Mouse (Mus musculus) C2C12 (cell line): Measurements from ENCODE around the gene Prmt3. TPM values are rescaled to one million over a fixed set of nuclear protein-coding genes. Genes with fewer than 3 reads are reported as not detected.

ENCODE experiments used
- H3K27me3 ChIP-seq: one replicate; pipeline ENCODE4 v1.6.1; 2011; ENCODE audit not compliant: control insufficient read depth, insufficient read depth, insufficient read length
- H3K36me3 ChIP-seq: one replicate; pipeline ENCODE4 v1.6.1; 2011; ENCODE audit not compliant: control insufficient read depth, insufficient read depth
- H3K4me3 ChIP-seq: one replicate; pipeline ENCODE4 v1.5.1; 2011; ENCODE audit warnings: mild to moderate bottlenecking, control low read depth; ENCODE audit not compliant: poor library complexity, insufficient read depth, severe bottlenecking
- H3K79me2 ChIP-seq: one replicate; pipeline ENCODE4 v1.6.1; 2011; ENCODE audit not compliant: control insufficient read depth, insufficient read depth
- H3K79me3 ChIP-seq: one replicate; pipeline ENCODE4 v1.6.1; 2011; ENCODE audit warnings: low read depth, control low read depth
- H3ac ChIP-seq: one replicate; pipeline ENCODE3; 2011; ENCODE audit warnings: low read depth; ENCODE audit not compliant: control insufficient read depth, insufficient read length
- CEBPB ChIP-seq: IDR thresholded peaks from one replicate; pipeline ENCODE4 v1.6.1; 2011; ENCODE audit warnings: low read depth, mild to moderate bottlenecking, control low read depth, moderate library complexity
- CTCF ChIP-seq: IDR thresholded peaks from one replicate; pipeline ENCODE4 v1.5.1; 2011; ENCODE audit not compliant: control insufficient read depth, insufficient read depth, insufficient read length
- FOSL1 ChIP-seq: IDR thresholded peaks from one replicate; pipeline ENCODE4 v1.8.0; 2011; ENCODE audit warnings: mild to moderate bottlenecking, low read length; ENCODE audit not compliant: poor library complexity, insufficient read depth, severe bottlenecking
- MAX ChIP-seq: IDR thresholded peaks from one replicate; pipeline ENCODE4 v1.6.1; 2011; ENCODE audit warnings: mild to moderate bottlenecking, control low read depth
- MYOD1 ChIP-seq: IDR thresholded peaks from one replicate; pipeline ENCODE4 v1.6.1; 2011; ENCODE audit warnings: low read depth; ENCODE audit not compliant: control insufficient read depth, insufficient read length
- MYOG ChIP-seq: IDR thresholded peaks from one replicate; pipeline ENCODE4 v1.6.1; 2011; ENCODE audit not compliant: control insufficient read depth, insufficient read length; ENCODE audit errors: extremely low read depth
- USF1 ChIP-seq: IDR thresholded peaks from one replicate; pipeline ENCODE4 v1.6.1; 2011; ENCODE audit warnings: low read depth, mild to moderate bottlenecking, control low read depth, moderate library complexity
- long read RNA-seq, 2 experiments: library from polyadenylated mRNA; unstranded; transcript quantifications; one replicate each; pipeline ENCODE4 v2.0.0; 2019 to 2020
- polyA plus RNA-seq: library from polyadenylated mRNA; unstranded; fragments of >200 nt; fragmentation: generic; extraction: Trizol; gene quantifications from one replicate; pipeline ENCODE4 v1.2.1, GENCODE M21; 2012; ENCODE audit warnings: missing spikeins

Gene Prmt3
- 29.3 TPM for polyA plus RNA-seq
- long read RNA-seq, experiment 1, transcript Prmt3-201 (16 exons, 2,507 nt) = major isoform, 38 of 47 reads
- long read RNA-seq, experiment 1, partial matches to known transcripts = 1 of 47 reads
- long read RNA-seq, experiment 1, other reads (novel, unspliced or antisense) = 8 of 47 reads
- long read RNA-seq, experiment 2, transcript Prmt3-201 (16 exons, 2,507 nt) = major isoform, 456 of 545 reads
- long read RNA-seq, experiment 2, partial matches to known transcripts = 10 of 545 reads
- long read RNA-seq, experiment 2, other reads (novel, unspliced or antisense) = 79 of 545 reads

- Histone ChIP-seq H3ac (peak within 1 kb of the TSS; percentile 99), H3K79me2 (peaks cover 16% of the 10 kb centered on the region), H3K36me3 (peaks cover 23% of the 10 kb centered on the region), H3K27me3 (no peaks in the 10 kb centered on the region), H3K79me3 (peaks cover 8% of the 10 kb centered on the region), H3K4me3 (peak within 1 kb of the TSS; percentile 44)
- TF ChIP-seq CEBPB = peak; percentile 98
- peak; percentile 93 for TF ChIP-seq USF1
- TF ChIP-seq MAX = peak; percentile 94
- TF ChIP-seq CTCF = peak; percentile 82
- no peak for TF ChIP-seq FOSL1
- no peak for TF ChIP-seq MYOD1
- no peak for TF ChIP-seq MYOG
Observed at GRCm38 (mm10) chr7:49778114-49778901, at the start of gene Prmt3. Prmt3 (plus strand) TSS chr7:49778346.

GRCm38 (mm10) chr7:49734342-49734741, 43.8 kb upstream of the Prmt3 start:
- TF ChIP-seq MYOD1 (no peak), MYOG (no peak), MAX (no peak), CEBPB (no peak), USF1 (no peak), CTCF (no peak), FOSL1 (no peak)
- peaks cover 12% of the 10 kb centered on the region for H3K27me3 ChIP-seq
- no peak overlapping the region for H3K4me3 ChIP-seq
- no peak overlapping the region for H3ac ChIP-seq
- H3K79me3 ChIP-seq = no peaks in the 10 kb centered on the region
- H3K36me3 ChIP-seq = no peaks in the 10 kb centered on the region
- H3K79me2 ChIP-seq = no peaks in the 10 kb centered on the region

- no peak overlapping the region for H3K4me3 ChIP-seq
- H3K79me3 ChIP-seq = no peaks in the 10 kb centered on the region
- TF ChIP-seq USF1 (no peak), MYOD1 (no peak), MAX (no peak), CTCF (no peak), FOSL1 (no peak), MYOG (no peak), CEBPB (no peak)
- H3K79me2 ChIP-seq = no peaks in the 10 kb centered on the region
- H3K27me3 ChIP-seq = no peaks in the 10 kb centered on the region
- no peak overlapping the region for H3ac ChIP-seq
- no peaks in the 10 kb centered on the region for H3K36me3 ChIP-seq
Observed at GRCm38 (mm10) chr7:49739448-49739847, 38.7 kb upstream of the Prmt3 start.

GRCm38 (mm10) chr7:49741474-49741873, 36.7 kb upstream of the Prmt3 start:
- no peaks in the 10 kb centered on the region for H3K36me3 ChIP-seq
- no peak for TF ChIP-seq FOSL1
- no peak for TF ChIP-seq USF1
- no peak for TF ChIP-seq MYOG
- TF ChIP-seq CTCF = no peak
- H3K27me3 ChIP-seq = no peaks in the 10 kb centered on the region

GRCm38 (mm10) chr7:49741923-49742322, 36.2 kb upstream of the Prmt3 start:
- H3K79me3 ChIP-seq = no peaks in the 10 kb centered on the region
- no peak overlapping the region for H3K4me3 ChIP-seq
- H3K36me3 ChIP-seq = no peaks in the 10 kb centered on the region
- H3K79me2 ChIP-seq = no peaks in the 10 kb centered on the region
- H3K27me3 ChIP-seq = no peaks in the 10 kb centered on the region
- no peak overlapping the region for H3ac ChIP-seq
- TF ChIP-seq FOSL1 (no peak), USF1 (no peak), MAX (no peak), CTCF (no peak), MYOG (no peak), MYOD1 (no peak), CEBPB (no peak)

More at GRCm38 (mm10) chr7:49741474-49741873, 36.7 kb upstream of the Prmt3 start:
- Histone ChIP-seq H3K79me3 (no peaks in the 10 kb centered on the region), H3K4me3 (no peak overlapping the region), H3K79me2 (no peaks in the 10 kb centered on the region), H3ac (no peak overlapping the region)

GRCm38 (mm10) chr7:49751148-49751547, 27.0 kb upstream of the Prmt3 start:
- Histone ChIP-seq H3K27me3 (peaks cover 3% of the 10 kb centered on the region), H3K36me3 (no peaks in the 10 kb centered on the region), H3K79me3 (no peaks in the 10 kb centered on the region), H3K4me3 (no peak overlapping the region), H3ac (no peak overlapping the region), H3K79me2 (no peaks in the 10 kb centered on the region)
- TF ChIP-seq CTCF (peak; percentile 38), MAX (no peak)
